Mouse (Mus musculus) stomach, embryonic 14.5 days (tissue): ENCODE measurements around the gene Zfp575. TPM values are rescaled to one million over a fixed set of nuclear protein-coding genes. Genes with fewer than 3 reads are reported as not detected.

Experiments used
- ATAC-seq: fragments of 200-750 bp; cut with Nextera tagmentation; 2 replicates; pipeline ENCODE4 v1.8.0; 2017; ENCODE audit warnings: low read depth, moderate TSS enrichment; ENCODE audit not compliant: insufficient number of reproducible peaks, insufficient read depth, low FRiP score
- H3K27ac ChIP-seq: fragments of 300-500 bp; sonication (generic); 2 replicates; pipeline ENCODE4 v1.5.1; 2014; ENCODE audit warnings: mild to moderate bottlenecking, low read length, moderate library complexity, mixed read lengths
- H3K27me3 ChIP-seq: fragments of 300-500 bp; sonication (generic); 2 replicates; pipeline ENCODE4 v1.6.1; 2014; ENCODE audit warnings: low read length, control low read depth, mixed read lengths; ENCODE audit not compliant: control insufficient read depth, insufficient read depth
- H3K36me3 ChIP-seq: fragments of 300-500 bp; sonication (generic); 2 replicates; pipeline ENCODE4 v1.6.1; 2014; ENCODE audit warnings: mild to moderate bottlenecking, control low read depth, low read length, moderate library complexity, mixed read lengths; ENCODE audit not compliant: control insufficient read depth, insufficient read depth
- H3K4me1 ChIP-seq: fragments of 300-500 bp; sonication (generic); 2 replicates; pipeline ENCODE4 v1.6.1; 2014; ENCODE audit warnings: low read length, control low read depth, mixed read lengths; ENCODE audit not compliant: control insufficient read depth, insufficient read depth
- H3K4me2 ChIP-seq: fragments of 300-500 bp; sonication (generic); replicated peaks from 2 replicates; pipeline ENCODE4 v1.6.1; 2014; ENCODE audit warnings: low read depth, low read length, control low read depth
- H3K4me3 ChIP-seq: fragments of 300-500 bp; sonication (generic); 2 replicates; pipeline ENCODE4 v1.5.1; 2014; ENCODE audit warnings: low read depth, low read length, control low read depth
- H3K9ac ChIP-seq: fragments of 300-500 bp; sonication (generic); replicated peaks from 2 replicates; pipeline ENCODE4 v1.6.1; 2014; ENCODE audit warnings: low read depth, mild to moderate bottlenecking, control low read depth, low read length, moderate library complexity, mixed read lengths
- H3K9me3 ChIP-seq: fragments of 300-500 bp; sonication (generic); 2 replicates; pipeline ENCODE4 v1.6.1; 2016; ENCODE audit warnings: low read depth, low read length, control low read depth; ENCODE audit not compliant: control insufficient read depth
- WGBS: fragments of 180-500 bp; shearing (Covaris S2); extraction: QIAGEN DNeasy Blood & Tissue Kit; methylation state at CpG from one replicate; pipeline ENCODE4 v1.1.7; 2014; 5-methylcytosine and 5-hydroxymethylcytosine counted together
- polyA plus RNA-seq: library from polyadenylated mRNA; unstranded; fragments of >200 nt; fragmentation: Nextera tagmentation; extraction: Ambion mirVana; gene quantifications from 2 replicates; pipeline ENCODE4 v1.2.1, GENCODE M21; 2014

Zfp575 gene
- polyA plus RNA-seq, 1 experiment from 2014 or later: 4.0 TPM

DNA sequence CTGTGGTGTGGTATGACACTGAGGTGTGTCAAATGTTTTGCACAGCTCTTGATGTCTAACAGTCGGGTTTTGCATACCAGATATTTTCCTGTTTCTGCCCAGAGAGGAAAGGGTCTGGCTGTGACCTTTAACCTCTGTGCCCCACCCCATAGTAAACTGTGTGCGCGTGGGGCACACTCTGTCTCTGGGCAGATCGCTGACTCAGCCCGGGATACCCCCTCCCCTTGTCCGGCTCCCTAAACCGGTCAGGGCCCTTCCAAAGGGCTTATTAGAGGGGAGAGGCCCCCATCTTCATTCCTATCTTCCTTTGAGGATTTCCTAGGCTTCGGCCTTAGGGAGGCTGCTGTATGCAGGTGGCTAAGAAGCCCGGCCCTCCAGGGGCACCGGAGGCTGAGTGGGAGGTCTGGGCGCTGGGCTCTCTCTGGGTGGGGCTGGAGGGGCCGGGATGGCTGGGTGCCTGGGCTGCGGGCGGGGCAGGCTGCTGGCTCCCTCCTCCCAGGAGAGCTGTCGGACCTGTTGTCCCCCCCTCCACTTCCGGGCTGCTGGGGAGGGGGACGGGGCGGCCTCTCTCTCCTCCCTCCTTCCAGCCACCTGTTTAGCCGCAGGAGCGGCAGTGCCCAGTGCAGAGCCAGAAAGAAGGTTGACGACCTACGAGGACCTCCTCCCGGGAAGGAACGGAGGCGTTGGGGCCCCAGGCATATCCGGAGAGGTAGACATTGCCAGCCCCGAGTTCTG is 22.9 kb upstream of the Zfp575 start, which contains the start of gene Phldb3:
Gene Phldb3, plus strand, starts transcription at position 620 of the 735 bp plus-strand sequence.
- H3K27me3 ChIP-seq: peaks cover 19% of the 10 kb centered on the region; the same call in 1 of the 2 replicates
- 0 out of 2 replicates have a peak within 1 kb of the TSS, but pooled peaks have one; percentile 25 for H3K9ac ChIP-seq
- 3% methylated on average over 27 of the region's 27 CpGs for WGBS
- ATAC-seq: peak; percentile 62
- H3K4me1 ChIP-seq: peaks cover 12% of the 10 kb centered on the region; the same call in 1 of the 2 replicates
- no peaks in the 10 kb centered on the region for H3K9me3 ChIP-seq
- peak within 1 kb of the TSS; percentile 78 for H3K4me2 ChIP-seq
- H3K27ac ChIP-seq: peak within 1 kb of the TSS; percentile 82
- no peaks in the 10 kb centered on the region for H3K36me3 ChIP-seq
- peak within 1 kb of the TSS; percentile 43 for H3K4me3 ChIP-seq

DNA sequence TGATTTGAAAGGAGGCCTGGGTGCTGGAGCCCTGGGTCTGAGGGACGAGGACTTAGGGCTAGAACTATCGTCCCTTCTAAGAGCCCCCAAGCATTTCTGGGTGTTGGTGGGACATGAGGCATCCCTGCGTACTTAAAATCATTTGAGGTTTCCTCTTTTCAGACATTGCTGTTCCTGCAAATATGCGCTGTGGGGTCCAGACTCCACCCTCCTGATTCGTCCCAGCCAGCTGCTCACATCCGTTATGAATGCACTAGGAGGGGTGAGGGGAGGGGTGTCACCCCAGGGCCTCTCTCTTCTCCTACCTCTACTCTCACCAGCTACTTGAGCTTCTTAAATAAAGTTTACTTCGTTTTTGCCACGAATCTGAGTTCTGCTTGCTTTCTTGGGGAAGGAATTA is 21.1 kb upstream of the Zfp575 start:
- Histone ChIP-seq H3K9me3 (no peaks in the 10 kb centered on the region), H3K27ac (no peak overlapping the region), H3K9ac (no peak overlapping the region), H3K4me3 (no peak overlapping the region), H3K36me3 (no peaks in the 10 kb centered on the region), H3K27me3 (peaks cover 19% of the 10 kb centered on the region; the same call in 1 of the 2 replicates), H3K4me2 (no peak overlapping the region), H3K4me1 (peaks cover 12% of the 10 kb centered on the region; the same call in 1 of the 2 replicates)
- ATAC-seq: no peak
- WGBS: 67% methylated on average over 8 of the region's 8 CpGs

DNA sequence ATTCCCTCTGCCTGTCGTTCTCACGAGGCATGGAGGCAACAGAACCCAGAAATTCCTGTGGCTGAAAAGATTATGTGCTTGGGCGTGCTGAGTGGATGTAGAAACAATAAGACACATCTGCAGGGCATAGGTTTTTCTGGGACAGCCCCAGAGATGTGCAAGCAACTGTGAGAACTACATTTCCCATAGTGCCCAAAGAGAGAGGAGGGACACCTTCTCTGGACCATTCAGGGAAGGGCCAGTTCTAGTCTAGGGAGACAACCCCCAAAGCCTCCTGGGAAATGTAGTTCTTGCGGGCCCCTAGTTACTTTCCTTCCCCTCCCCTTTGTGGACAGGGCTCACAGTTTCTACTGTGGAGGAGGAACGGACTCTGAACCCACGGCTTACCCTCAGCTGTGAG is 20.6 kb upstream of the Zfp575 start:
- Histone ChIP-seq H3K27ac (no peak overlapping the region), H3K4me2 (no peak overlapping the region), H3K36me3 (no peaks in the 10 kb centered on the region), H3K9ac (no peak overlapping the region), H3K4me1 (peaks cover 12% of the 10 kb centered on the region; the same call in 1 of the 2 replicates), H3K9me3 (no peaks in the 10 kb centered on the region), H3K27me3 (0 out of 2 replicates have a peak, but pooled peaks cover 14% of the 10 kb centered on the region), H3K4me3 (no peak overlapping the region)
- ATAC-seq: peak; percentile 54
- WGBS: 46% methylated on average over 6 of the region's 6 CpGs

DNA sequence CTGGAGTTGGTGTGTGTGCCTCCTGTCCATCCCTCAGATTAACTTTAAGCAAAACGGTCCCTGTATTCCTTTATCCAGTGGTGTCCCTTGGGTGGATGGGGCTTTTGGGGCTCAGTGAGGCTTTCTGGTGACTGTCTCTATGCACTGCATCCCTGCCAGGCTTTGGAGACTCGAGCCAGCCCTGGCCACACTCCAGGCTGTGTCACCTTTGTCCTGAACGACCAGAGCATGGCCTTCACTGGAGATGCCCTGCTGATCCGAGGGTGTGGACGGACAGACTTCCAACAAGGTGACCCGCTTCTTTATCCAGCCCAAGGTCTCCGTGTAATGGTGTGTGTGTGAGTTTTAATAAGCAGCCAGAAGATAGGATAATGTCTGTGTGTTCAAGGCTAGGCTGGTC is 18.6 kb upstream of the Zfp575 start:
- no peak for ATAC-seq
- Histone ChIP-seq H3K9ac (no peak overlapping the region), H3K4me2 (no peak overlapping the region), H3K4me3 (no peak overlapping the region), H3K36me3 (no peaks in the 10 kb centered on the region), H3K27ac (no peak overlapping the region), H3K9me3 (no peaks in the 10 kb centered on the region), H3K4me1 (peaks cover 6% of the 10 kb centered on the region; the same call in 1 of the 2 replicates), H3K27me3 (0 out of 2 replicates have a peak, but pooled peaks cover 3% of the 10 kb centered on the region)
- 82% methylated on average over 7 of the region's 7 CpGs for WGBS

DNA sequence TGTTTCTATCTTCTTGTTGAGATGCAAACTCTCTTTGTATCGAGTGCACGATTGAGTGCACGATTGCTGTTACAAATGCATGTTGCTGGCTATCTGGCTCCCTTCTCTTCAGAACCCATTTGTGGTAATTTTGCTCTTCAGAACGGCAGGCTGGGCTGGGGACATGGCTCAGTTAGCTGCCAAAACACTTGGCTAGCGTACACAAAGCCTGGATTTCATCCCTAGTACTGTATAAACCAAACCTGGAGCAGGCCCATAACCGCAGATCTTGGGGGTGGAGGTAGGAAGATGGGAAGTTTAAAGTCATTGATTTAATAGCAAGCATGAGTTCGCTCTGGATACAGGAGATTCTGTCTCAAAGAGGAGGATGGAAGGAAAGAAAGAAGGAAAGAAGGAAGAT is 18.1 kb upstream of the Zfp575 start:
- Histone ChIP-seq H3K36me3 (no peaks in the 10 kb centered on the region), H3K4me3 (no peak overlapping the region), H3K27me3 (0 out of 2 replicates have a peak, but pooled peaks cover 3% of the 10 kb centered on the region), H3K4me1 (peaks cover 5% of the 10 kb centered on the region; the same call in 1 of the 2 replicates), H3K9ac (no peak overlapping the region), H3K9me3 (no peaks in the 10 kb centered on the region), H3K27ac (no peak overlapping the region), H3K4me2 (no peak overlapping the region)
- no peak for ATAC-seq
- 82% methylated on average over 7 of the region's 7 CpGs for WGBS

DNA sequence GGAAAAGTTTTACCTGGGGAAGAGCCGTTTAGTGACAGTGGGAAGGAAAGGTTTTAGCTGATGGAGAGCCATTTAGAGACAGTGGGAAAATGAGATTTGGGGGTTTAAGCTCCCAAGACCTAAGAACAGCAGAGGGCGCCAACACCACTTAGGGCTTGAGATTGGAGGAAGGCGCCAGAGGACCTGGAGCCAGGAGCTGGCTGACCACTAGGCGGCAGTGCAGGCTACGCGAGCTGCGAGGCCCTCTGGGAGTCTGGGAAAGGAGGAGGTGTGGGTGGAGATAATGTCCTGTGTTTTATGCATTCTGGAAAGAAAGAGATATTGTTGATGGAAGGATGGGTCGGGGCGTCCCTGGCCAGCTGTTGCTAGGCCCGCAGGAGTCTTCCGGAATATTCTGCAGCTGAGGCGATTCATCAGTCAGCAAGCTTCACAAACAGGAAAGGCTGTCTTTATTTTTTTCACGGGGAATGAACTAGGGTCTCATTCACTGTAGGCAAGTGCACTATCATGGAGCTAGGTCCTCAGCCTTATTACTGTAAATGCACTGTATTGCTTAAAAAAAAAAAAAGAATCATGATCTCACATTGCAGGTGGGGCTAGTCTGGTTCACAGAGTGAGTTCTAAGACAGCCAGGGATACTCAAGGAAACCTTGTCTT is 13.6 kb upstream of the Zfp575 start:
- no peaks in the 10 kb centered on the region for H3K4me1 ChIP-seq
- peak overlapping the region; percentile 30 for H3K4me2 ChIP-seq
- peak; percentile 88; the same call in 1 of the 2 replicates for ATAC-seq
- H3K27ac ChIP-seq: no peak overlapping the region
- no peak overlapping the region for H3K4me3 ChIP-seq
- H3K27me3 ChIP-seq: no peaks in the 10 kb centered on the region
- H3K36me3 ChIP-seq: no peaks in the 10 kb centered on the region
- no peaks in the 10 kb centered on the region for H3K9me3 ChIP-seq
- H3K9ac ChIP-seq: no peak overlapping the region
- 6% methylated on average over 13 of the region's 13 CpGs for WGBS

DNA sequence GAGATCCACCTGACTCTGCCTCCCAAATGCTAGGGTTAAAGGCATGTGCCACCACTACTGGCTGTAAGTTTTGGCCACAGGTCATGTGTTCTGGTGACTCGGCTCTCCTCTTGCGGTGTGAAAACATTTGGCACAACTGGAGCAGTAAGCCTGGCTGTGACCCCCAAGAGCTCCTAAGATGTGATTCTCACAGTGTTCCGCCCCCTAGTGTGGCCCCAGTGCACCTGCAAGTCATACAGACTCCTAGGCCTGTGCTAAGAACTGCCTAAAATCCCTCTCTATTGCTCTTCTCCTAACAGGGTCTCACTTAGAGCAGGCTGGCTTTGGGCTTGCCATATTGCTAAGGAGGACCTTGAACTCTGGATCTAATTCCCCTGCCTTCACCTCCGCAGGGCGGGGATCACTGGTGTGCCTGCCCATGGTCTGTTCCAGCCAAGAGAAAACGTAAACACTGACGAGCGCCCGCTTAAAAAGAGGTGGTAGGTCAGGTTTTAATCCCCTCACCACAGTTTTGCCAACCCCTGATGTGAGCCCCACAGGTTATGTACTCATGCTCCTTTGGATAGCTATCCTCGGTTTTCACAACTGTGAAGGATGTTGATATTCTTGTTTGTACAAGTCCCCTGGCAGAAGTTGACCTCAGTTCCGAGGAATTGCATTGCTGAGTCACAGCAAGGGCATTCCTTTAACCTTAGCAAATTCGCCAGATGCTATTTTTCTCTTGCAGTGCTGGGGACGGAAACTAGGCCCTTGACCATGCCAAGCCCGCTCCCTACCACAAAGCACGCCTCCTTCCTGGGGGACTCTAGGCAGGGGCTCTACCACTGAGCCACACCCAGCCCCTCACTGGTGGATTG is 12.0 kb upstream of the Zfp575 start:
- H3K9ac ChIP-seq: no peak overlapping the region
- ATAC-seq: no peak

DNA sequence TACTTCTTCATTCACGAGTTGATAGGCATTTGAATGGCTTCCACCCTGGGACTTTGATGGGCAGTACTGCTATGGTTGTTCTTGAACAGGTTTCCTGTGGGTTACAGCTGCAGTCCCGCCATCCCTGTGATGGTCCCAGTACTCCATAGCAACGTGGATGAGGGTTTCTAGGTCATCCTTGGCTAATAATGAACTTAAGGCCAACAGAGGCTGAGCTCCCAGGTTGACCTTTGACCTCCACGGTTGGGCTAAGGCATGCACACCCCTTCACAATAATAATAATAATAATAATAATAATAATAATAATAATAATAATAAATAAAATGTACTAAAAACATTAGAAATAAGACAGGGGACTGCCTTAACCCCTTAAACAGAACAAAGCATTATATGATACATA is 10.7 kb upstream of the Zfp575 start:
- Histone ChIP-seq H3K9ac (no peak overlapping the region), H3K4me2 (no peak overlapping the region), H3K36me3 (no peaks in the 10 kb centered on the region), H3K4me3 (no peak overlapping the region), H3K27ac (no peak overlapping the region), H3K4me1 (peaks cover 7% of the 10 kb centered on the region; the same call in 1 of the 2 replicates), H3K9me3 (no peaks in the 10 kb centered on the region), H3K27me3 (no peaks in the 10 kb centered on the region)
- WGBS: 68% methylated on average over 4 of the region's 4 CpGs
- ATAC-seq: no peak

More for the DNA sequence above, 12.0 kb upstream of the Zfp575 start:
- Histone ChIP-seq H3K4me3 (no peak overlapping the region), H3K27me3 (no peaks in the 10 kb centered on the region), H3K4me2 (no peak overlapping the region), H3K36me3 (no peaks in the 10 kb centered on the region), H3K4me1 (peaks cover 7% of the 10 kb centered on the region; the same call in 1 of the 2 replicates), H3K27ac (no peak overlapping the region), H3K9me3 (no peaks in the 10 kb centered on the region)
- 57% methylated on average over 15 of the region's 15 CpGs for WGBS
